Mouse (Mus musculus): ENCODE measurements around the gene Strn3.

The Strn3 gene

GRCm38 (mm10) chr12:51691845-51692632 lies at the start of gene Strn3:
Strn3 (minus strand) TSS chr12:51691897.
- DNase-seq = peak; percentile 94

- DNase-seq = no peak
Measured at GRCm38 (mm10) chr12:51736807-51737206, 45.1 kb upstream of the Strn3 start.

GRCm38 (mm10) chr12:51736381-51736780 lies 44.7 kb upstream of the Strn3 start:
- DNase-seq = no peak

- no peak for DNase-seq
Measured at GRCm38 (mm10) chr12:51735840-51736271, 44.2 kb upstream of the Strn3 start.

- DNase-seq = no peak
Measured at GRCm38 (mm10) chr12:51734605-51735211, 43.0 kb upstream of the Strn3 start.

GRCm38 (mm10) chr12:51729827-51730226 lies 38.1 kb upstream of the Strn3 start:
- no peak for DNase-seq

- no peak for DNase-seq
Measured at GRCm38 (mm10) chr12:51729058-51729457, 37.4 kb upstream of the Strn3 start.

- no peak for DNase-seq
Measured at GRCm38 (mm10) chr12:51721836-51722235, 30.1 kb upstream of the Strn3 start.

GRCm38 (mm10) chr12:51718617-51719016 lies 26.9 kb upstream of the Strn3 start:
- DNase-seq = no peak

GRCm38 (mm10) chr12:51712685-51713084 lies 21.0 kb upstream of the Strn3 start:
- no peak for DNase-seq

- DNase-seq = no peak
Measured at GRCm38 (mm10) chr12:51710154-51710553, 18.5 kb upstream of the Strn3 start.

- no peak for DNase-seq
Measured at GRCm38 (mm10) chr12:51709741-51710140, 18.0 kb upstream of the Strn3 start.

- DNase-seq = no peak
Measured at GRCm38 (mm10) chr12:51708941-51709686, 17.4 kb upstream of the Strn3 start.

GRCm38 (mm10) chr12:51706673-51707235 lies 15.1 kb upstream of the Strn3 start:
- no peak for DNase-seq

- DNase-seq = no peak
Measured at GRCm38 (mm10) chr12:51705778-51706177, 14.1 kb upstream of the Strn3 start.

- DNase-seq = no peak
Measured at GRCm38 (mm10) chr12:51704572-51704971, 12.9 kb upstream of the Strn3 start.

- no peak for DNase-seq
Measured at GRCm38 (mm10) chr12:51703859-51704258, 12.2 kb upstream of the Strn3 start.

GRCm38 (mm10) chr12:51701723-51702122 lies 10.0 kb upstream of the Strn3 start:
- no peak for DNase-seq

- DNase-seq = no peak
Measured at GRCm38 (mm10) chr12:51699623-51700393, 8.1 kb upstream of the Strn3 start.

GRCm38 (mm10) chr12:51696157-51696556 lies 4.5 kb upstream of the Strn3 start:
- DNase-seq = no peak

- DNase-seq = no peak
Measured at GRCm38 (mm10) chr12:51694966-51695365, 3.3 kb upstream of the Strn3 start.

- no peak for DNase-seq
Measured at GRCm38 (mm10) chr12:51694096-51694495, 2.4 kb upstream of the Strn3 start.

All from thymus, adult 18-20 months (tissue).